Mouse (Mus musculus) intestine, postnatal 0 days (tissue): ENCODE data around the gene Rnf113a2. TPM values are rescaled to one million over a fixed set of nuclear protein-coding genes. Genes with fewer than 3 reads are reported as not detected.

ENCODE experiments used
- ATAC-seq: fragments of 200-750 bp; cut with Nextera tagmentation; 2 replicates; pipeline ENCODE4 v1.8.0; 2017; ENCODE audit warnings: mild to moderate bottlenecking, moderate TSS enrichment, moderate library complexity
- H3K27ac ChIP-seq: fragments of 300-500 bp; sonication (generic); 2 replicates; pipeline ENCODE4 v1.5.1; 2014; ENCODE audit warnings: mild to moderate bottlenecking, low read depth, low read length, moderate library complexity
- H3K27me3 ChIP-seq: fragments of 300-500 bp; sonication (generic); replicated peaks from 2 replicates; pipeline ENCODE4 v1.6.1; 2014; ENCODE audit warnings: low read length, mixed read lengths; ENCODE audit not compliant: control insufficient read depth, insufficient read depth
- H3K36me3 ChIP-seq: fragments of 300-500 bp; sonication (generic); 2 replicates; pipeline ENCODE4 v1.6.1; 2014; ENCODE audit warnings: mild to moderate bottlenecking, moderate library complexity; ENCODE audit not compliant: control insufficient read depth, insufficient read depth
- H3K4me1 ChIP-seq: fragments of 300-500 bp; sonication (generic); replicated peaks from 2 replicates; pipeline ENCODE4 v1.6.1; 2014; ENCODE audit warnings: antibody characterized with exemption, low read length, mixed read lengths; ENCODE audit not compliant: control insufficient read depth, insufficient read depth
- H3K4me2 ChIP-seq: fragments of 300-500 bp; sonication (generic); replicated peaks from 2 replicates; pipeline ENCODE4 v1.6.1; 2014; ENCODE audit warnings: low read depth, mild to moderate bottlenecking, moderate library complexity
- H3K4me3 ChIP-seq: fragments of 300-500 bp; sonication (generic); 2 replicates; pipeline ENCODE4 v1.5.1; 2014; ENCODE audit warnings: low read depth, low read length
- H3K9ac ChIP-seq: fragments of 300-500 bp; sonication (generic); 2 replicates; pipeline ENCODE4 v1.6.1; 2014; ENCODE audit warnings: mild to moderate bottlenecking, low read depth, low read length
- H3K9me3 ChIP-seq: fragments of 300-500 bp; sonication (generic); 2 replicates; pipeline ENCODE4 v1.6.1; 2016; ENCODE audit warnings: mixed run types; ENCODE audit not compliant: control insufficient read depth
- CTCF ChIP-seq: sonication (generic); IDR thresholded peaks from 2 replicates; pipeline ENCODE4 v1.5.1; 2016; ENCODE audit warnings: low read depth, mild to moderate bottlenecking, control low read depth, antibody characterized with exemption, moderate library complexity
- WGBS: fragments of 180-500 bp; shearing (Covaris S2); extraction: QIAGEN DNeasy Blood & Tissue Kit; methylation state at CpG from one replicate; pipeline ENCODE4 v1.1.7; 2014; 5-methylcytosine and 5-hydroxymethylcytosine counted together
- polyA plus RNA-seq: library from polyadenylated mRNA; unstranded; fragments of >200 nt; fragmentation: Nextera tagmentation; extraction: Ambion mirVana; gene quantifications from 2 replicates; pipeline ENCODE4 v1.2.1, GENCODE M21; 2015

The Rnf113a2 gene
- polyA plus RNA-seq, 1 experiment from 2014 or later, result 17.4 TPM

DNA sequence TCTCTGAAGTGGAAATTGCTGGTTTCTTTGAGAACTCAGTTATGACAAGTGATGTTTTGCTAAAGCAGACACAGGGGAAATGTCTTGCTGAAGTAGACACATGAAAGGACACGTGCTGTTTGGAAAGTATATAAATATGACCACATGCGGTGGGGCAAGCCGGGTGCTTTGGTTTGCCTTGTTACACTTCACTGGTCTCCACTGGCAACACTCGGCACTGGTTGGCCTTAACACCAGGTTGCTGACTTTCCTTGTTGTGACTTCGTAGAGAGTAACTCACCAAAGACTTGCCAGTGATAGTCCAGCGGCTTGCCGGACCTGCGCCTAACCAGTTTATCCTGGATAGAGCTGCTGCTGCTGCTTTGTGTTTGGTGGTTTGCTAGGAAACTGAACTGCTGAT lies 28.9 kb upstream of the Rnf113a2 start:
- no peaks in the 10 kb centered on the region for H3K27me3 ChIP-seq
- no peaks in the 10 kb centered on the region for H3K9me3 ChIP-seq
- no peak overlapping the region for H3K27ac ChIP-seq
- 0 out of 2 replicates have a peak, but pooled peaks cover 2% of the 10 kb centered on the region for H3K4me1 ChIP-seq
- WGBS, result 90% methylated on average over 8 of the region's 8 CpGs
- no peak for TF ChIP-seq CTCF
- ATAC-seq, result no peak
- H3K4me2 ChIP-seq, result no peak overlapping the region
- no peak overlapping the region for H3K9ac ChIP-seq
- peaks cover 41% of the 10 kb centered on the region for H3K36me3 ChIP-seq
- H3K4me3 ChIP-seq, result no peak overlapping the region

DNA sequence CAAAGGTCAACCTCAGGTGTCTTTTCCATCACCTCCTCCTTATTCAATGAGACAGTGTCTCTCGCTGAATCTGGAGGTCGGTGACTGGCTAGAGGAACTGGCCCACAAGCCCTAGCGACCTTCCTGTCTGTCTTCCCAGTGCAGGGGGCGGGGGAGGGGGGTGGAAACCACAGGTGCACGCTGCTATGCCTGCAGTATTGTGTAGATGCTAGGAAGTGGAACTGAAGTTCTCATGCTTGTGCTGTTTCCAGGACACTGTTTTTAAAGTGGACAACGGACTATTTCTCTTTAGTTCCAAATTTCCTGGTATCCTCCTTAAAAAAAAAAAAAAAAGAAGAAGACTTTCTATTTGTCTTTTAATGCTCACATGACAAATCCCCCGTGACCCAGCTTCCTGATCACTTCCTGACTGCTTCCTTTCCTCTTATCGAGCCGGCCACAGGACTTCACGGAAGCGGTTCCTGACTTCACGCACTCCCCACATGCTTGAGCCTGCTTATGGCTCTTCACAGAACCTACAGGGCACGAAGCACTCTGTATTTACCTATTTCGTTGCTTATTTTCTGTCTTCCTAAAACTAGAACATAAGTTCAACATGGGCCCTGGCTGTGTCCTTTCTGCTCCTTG lies 28.1 kb upstream of the Rnf113a2 start:
- Histone ChIP-seq H3K27ac (no peak overlapping the region), H3K4me2 (no peak overlapping the region), H3K9me3 (no peaks in the 10 kb centered on the region), H3K4me3 (no peak overlapping the region), H3K9ac (no peak overlapping the region), H3K27me3 (no peaks in the 10 kb centered on the region), H3K4me1 (0 out of 2 replicates have a peak, but pooled peaks cover 2% of the 10 kb centered on the region), H3K36me3 (peaks cover 47% of the 10 kb centered on the region)
- no peak for ATAC-seq
- 75% methylated on average over 14 of the region's 14 CpGs for WGBS
- TF ChIP-seq CTCF, result no peak

DNA sequence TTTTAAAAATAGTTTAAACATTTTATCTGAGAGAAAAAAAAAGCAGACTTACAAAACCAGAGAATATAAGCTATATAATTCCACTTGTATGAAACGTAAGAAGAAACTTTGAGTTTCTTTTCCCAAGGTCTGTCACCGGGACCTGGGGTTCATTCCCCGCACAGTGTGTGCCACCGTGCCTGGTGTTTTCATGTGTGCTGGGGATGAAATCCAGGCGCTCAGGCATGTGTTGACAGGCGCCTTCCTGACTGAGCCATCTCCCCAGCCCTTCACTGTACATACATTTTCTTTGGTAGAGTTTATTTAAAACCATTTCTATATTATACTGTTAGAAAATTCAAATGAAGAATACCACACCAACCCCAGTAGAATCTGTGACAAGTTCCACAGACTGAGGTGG lies 26.7 kb upstream of the Rnf113a2 start:
- Histone ChIP-seq H3K36me3 (peaks cover 37% of the 10 kb centered on the region; the same call in 1 of the 2 replicates), H3K9me3 (no peaks in the 10 kb centered on the region), H3K4me3 (no peak overlapping the region), H3K9ac (no peak overlapping the region), H3K4me2 (no peak overlapping the region), H3K4me1 (no peaks in the 10 kb centered on the region), H3K27me3 (no peaks in the 10 kb centered on the region), H3K27ac (no peak overlapping the region)
- no peak for TF ChIP-seq CTCF
- 79% methylated on average over 6 of the region's 6 CpGs for WGBS
- ATAC-seq, result no peak

DNA sequence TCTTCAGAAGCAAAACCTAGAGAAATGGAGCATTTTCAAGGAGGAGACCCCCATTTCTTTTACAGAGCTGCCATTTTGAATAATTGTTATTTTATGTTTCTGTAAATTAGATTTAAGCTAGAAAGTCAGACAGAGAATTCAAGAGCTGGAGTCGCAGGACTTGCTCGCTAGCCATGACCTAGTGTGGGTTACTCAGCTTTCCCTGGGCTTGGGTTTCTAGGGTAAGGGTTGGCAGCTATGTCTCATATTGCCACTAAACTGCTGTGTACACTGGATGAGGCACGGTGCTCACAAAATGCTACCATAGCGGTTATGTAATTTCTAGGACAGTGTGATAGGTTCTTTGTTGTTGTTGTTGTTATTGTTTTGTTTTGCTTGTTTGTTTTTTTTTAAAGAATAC lies 24.3 kb upstream of the Rnf113a2 start:
- 98% methylated on average over 4 of the region's 4 CpGs for WGBS
- Histone ChIP-seq H3K27me3 (no peaks in the 10 kb centered on the region), H3K36me3 (peaks cover 34% of the 10 kb centered on the region; the same call in 1 of the 2 replicates), H3K9ac (no peak overlapping the region), H3K9me3 (no peaks in the 10 kb centered on the region), H3K4me3 (no peak overlapping the region), H3K4me1 (no peaks in the 10 kb centered on the region), H3K27ac (no peak overlapping the region), H3K4me2 (no peak overlapping the region)
- ATAC-seq, result no peak
- no peak for TF ChIP-seq CTCF

DNA sequence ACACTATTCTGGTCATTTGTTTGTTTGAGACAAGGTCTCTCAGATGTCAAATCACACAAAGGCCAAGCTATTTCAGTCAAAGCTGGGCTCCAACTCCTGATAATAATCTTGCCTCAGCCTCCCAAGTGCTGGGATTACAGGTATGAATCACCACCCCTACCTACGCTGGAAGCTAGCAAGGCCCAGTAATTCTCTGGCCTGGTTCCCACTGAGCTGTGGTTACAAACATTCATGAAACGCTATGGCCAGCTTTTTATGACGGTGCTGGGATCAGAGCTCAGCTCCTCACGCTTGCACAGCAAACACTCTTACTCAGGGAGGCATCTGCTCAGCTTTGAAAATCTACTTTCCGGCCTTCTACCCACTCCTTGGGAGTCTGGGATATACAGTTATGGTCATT lies 23.1 kb upstream of the Rnf113a2 start:
- Histone ChIP-seq H3K9me3 (no peaks in the 10 kb centered on the region), H3K4me1 (no peaks in the 10 kb centered on the region), H3K27ac (no peak overlapping the region), H3K36me3 (peaks cover 29% of the 10 kb centered on the region; the same call in 1 of the 2 replicates), H3K4me2 (no peak overlapping the region), H3K4me3 (no peak overlapping the region), H3K9ac (no peak overlapping the region), H3K27me3 (no peaks in the 10 kb centered on the region)
- no peak for TF ChIP-seq CTCF
- WGBS, result 66% methylated on average over 5 of the region's 5 CpGs
- ATAC-seq, result no peak

DNA sequence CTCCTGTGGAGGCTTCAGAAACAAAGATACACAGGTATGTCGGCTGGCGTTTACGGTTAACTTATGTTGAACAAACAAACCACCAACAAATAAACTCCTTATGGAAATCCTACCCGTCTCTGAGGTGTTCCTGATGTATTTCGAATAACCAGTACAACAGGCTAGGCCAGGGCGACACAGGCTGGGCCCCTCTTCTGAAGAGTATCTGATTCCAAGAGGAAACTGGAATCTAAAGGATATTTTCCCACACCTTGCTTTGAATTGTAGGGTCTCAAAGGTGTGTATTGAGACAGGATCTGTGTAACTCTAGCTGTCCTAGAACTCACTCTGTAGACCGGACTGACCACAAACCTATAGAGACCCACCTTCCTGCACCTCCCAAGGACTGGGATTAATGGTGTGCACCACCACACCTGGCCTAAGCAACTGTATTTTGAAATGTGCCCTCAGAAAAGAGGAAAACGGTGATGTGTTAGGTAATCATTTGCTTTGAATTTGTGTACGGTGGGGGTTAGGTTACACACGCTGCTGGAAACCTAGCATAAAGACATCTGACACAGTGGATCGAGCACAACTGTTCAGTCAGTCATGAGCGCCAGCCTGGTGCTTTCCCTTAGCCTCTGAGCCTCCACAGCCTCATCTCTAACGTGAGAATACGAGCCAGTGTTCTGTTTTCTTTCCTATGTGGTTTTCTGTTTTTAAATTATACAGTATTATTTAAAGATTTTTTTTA lies 19.9 kb upstream of the Rnf113a2 start:
- H3K4me1 ChIP-seq, result no peaks in the 10 kb centered on the region
- ATAC-seq, result no peak
- no peaks in the 10 kb centered on the region for H3K27me3 ChIP-seq
- no peak overlapping the region for H3K4me3 ChIP-seq
- peaks cover 20% of the 10 kb centered on the region; the same call in 1 of the 2 replicates for H3K36me3 ChIP-seq
- TF ChIP-seq CTCF, result no peak
- H3K9me3 ChIP-seq, result no peaks in the 10 kb centered on the region
- no peak overlapping the region for H3K9ac ChIP-seq
- no peak overlapping the region for H3K4me2 ChIP-seq
- no peak overlapping the region for H3K27ac ChIP-seq
- 79% methylated on average over 14 of the region's 14 CpGs for WGBS
